Mouse (Mus musculus) limb, embryonic 14.5 days (tissue): ENCODE measurements at regions not wholly inside any gene's neighbourhood (a gene's known extent, or its start where the extent isn't known, plus 50 kb on each side); places are given as distances from the start of the nearest gene placed in this dataset.

Experiments used
- ATAC-seq: fragments of 200-750 bp; cut with Nextera tagmentation; 2 replicates; pipeline ENCODE4 v1.8.0; 2017; ENCODE audit warnings: low read depth, moderate number of reproducible peaks, moderate TSS enrichment; ENCODE audit not compliant: low FRiP score
- DNase-seq: peaks from one replicate; pipeline ENCODE4 v3.0.0-alpha.2; 2015; ENCODE audit warnings: low spot score
- H3K27ac ChIP-seq: fragments of 300-500 bp; sonication (generic); replicated peaks from 2 replicates; pipeline ENCODE4 v1.5.1; 2014; ENCODE audit warnings: low read depth, mild to moderate bottlenecking, low read length, moderate library complexity, mixed read lengths
- H3K27me3 ChIP-seq: fragments of 300-500 bp; sonication (generic); 2 replicates; pipeline ENCODE4 v1.6.1; 2014; ENCODE audit warnings: low read length, mixed read lengths; ENCODE audit not compliant: control insufficient read depth, insufficient read depth
- H3K36me3 ChIP-seq: fragments of 300-500 bp; sonication (generic); 2 replicates; pipeline ENCODE4 v1.6.1; 2014; ENCODE audit warnings: mild to moderate bottlenecking, low read length, moderate library complexity, mixed read lengths; ENCODE audit not compliant: control insufficient read depth, insufficient read depth
- H3K4me1 ChIP-seq: fragments of 300-500 bp; sonication (generic); 2 replicates; pipeline ENCODE4 v1.6.1; 2014; ENCODE audit warnings: antibody characterized with exemption, low read length, mixed read lengths; ENCODE audit not compliant: control insufficient read depth, insufficient read depth
- H3K4me2 ChIP-seq: fragments of 300-500 bp; sonication (generic); replicated peaks from 2 replicates; pipeline ENCODE4 v1.6.1; 2014; ENCODE audit warnings: low read depth, mild to moderate bottlenecking, low read length, moderate library complexity; ENCODE audit not compliant: severe bottlenecking
- H3K4me3 ChIP-seq: fragments of 300-500 bp; sonication (generic); replicated peaks from 2 replicates; pipeline ENCODE4 v1.5.1; 2014; ENCODE audit warnings: low read length
- H3K9ac ChIP-seq: fragments of 300-500 bp; sonication (generic); 2 replicates; pipeline ENCODE4 v1.6.1; 2014; ENCODE audit warnings: mild to moderate bottlenecking, low read depth, low read length, moderate library complexity; ENCODE audit not compliant: severe bottlenecking
- H3K9me3 ChIP-seq: fragments of 300-500 bp; sonication (generic); 2 replicates; pipeline ENCODE4 v1.6.1; 2016; ENCODE audit warnings: low read length; ENCODE audit not compliant: control insufficient read depth
- POLR2A ChIP-seq: fragments of 200-500 bp; IDR thresholded peaks from 2 replicates; pipeline ENCODE4 v1.8.0; 2012; ENCODE audit warnings: inconsistent platforms, mild to moderate bottlenecking, moderate library complexity, borderline replicate concordance; ENCODE audit not compliant: insufficient read depth, insufficient read length; ENCODE audit errors: extremely low read depth
- WGBS: fragments of 180-500 bp; shearing (Covaris S2); extraction: QIAGEN DNeasy Blood & Tissue Kit; methylation state at CpG from one replicate; pipeline ENCODE4 v1.1.7; 2014; 5-methylcytosine and 5-hydroxymethylcytosine counted together

DNA sequence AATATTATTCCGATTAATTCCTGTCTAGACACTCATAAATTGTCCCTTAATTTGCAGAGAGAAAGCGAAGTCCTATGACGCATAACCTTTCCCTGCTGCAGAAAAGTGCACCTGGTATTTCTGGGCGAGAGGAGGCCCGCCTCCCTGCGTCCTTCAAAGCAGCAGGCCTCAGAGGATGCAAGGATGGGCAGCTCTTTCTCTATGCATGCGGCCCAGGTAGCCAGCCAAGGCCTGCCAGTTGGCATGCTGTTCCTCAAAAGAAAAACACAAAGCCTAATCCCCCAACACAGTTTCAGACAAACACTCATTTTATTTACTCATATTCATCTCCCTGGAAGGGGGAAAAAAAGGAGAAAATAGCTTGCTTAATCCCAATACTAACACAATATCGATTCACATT lies 308.2 kb downstream of the Gm10295 start:
- H3K27me3 ChIP-seq: no peaks in the 10 kb centered on the region
- no peaks in the 10 kb centered on the region for H3K9me3 ChIP-seq
- H3K36me3 ChIP-seq: no peaks in the 10 kb centered on the region
- no peak for TF ChIP-seq POLR2A
- DNase-seq (no peak), ATAC-seq (no peak)
- no peak overlapping the region for H3K4me3 ChIP-seq
- no peak overlapping the region for H3K9ac ChIP-seq
- no peak overlapping the region for H3K4me2 ChIP-seq
- H3K27ac ChIP-seq: no peak overlapping the region
- peaks cover 9% of the 10 kb centered on the region for H3K4me1 ChIP-seq
- WGBS: 49% methylated on average over 8 of the region's 8 CpGs

DNA sequence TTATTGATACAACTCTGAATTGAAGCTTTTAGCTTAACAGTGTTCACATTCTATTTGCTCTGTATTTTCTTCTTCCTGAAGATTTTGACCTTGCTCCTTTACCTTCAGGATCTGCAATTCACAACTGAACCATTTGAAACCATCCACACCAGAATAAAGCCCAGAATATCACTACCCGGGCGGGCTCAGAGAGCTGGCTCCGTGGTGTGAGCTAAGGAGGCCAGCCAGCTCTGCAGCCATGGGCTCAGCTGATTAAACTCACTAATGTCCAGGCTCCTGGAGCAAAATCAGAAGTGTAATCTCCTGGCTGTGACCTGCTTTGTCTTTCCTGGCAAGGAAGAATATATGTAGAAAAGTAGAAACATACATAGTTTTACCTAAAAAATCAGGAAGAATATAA lies 309.9 kb downstream of the Gm10295 start:
- 81% methylated on average over 3 of the region's 3 CpGs for WGBS
- Histone ChIP-seq H3K27ac (no peak overlapping the region), H3K4me3 (no peak overlapping the region), H3K4me1 (peaks cover 3% of the 10 kb centered on the region; the same call in 1 of the 2 replicates), H3K9me3 (no peaks in the 10 kb centered on the region), H3K36me3 (no peaks in the 10 kb centered on the region), H3K27me3 (no peaks in the 10 kb centered on the region), H3K9ac (no peak overlapping the region), H3K4me2 (no peak overlapping the region)
- no peak for DNase-seq
- ATAC-seq: no peak
- no peak for TF ChIP-seq POLR2A

DNA sequence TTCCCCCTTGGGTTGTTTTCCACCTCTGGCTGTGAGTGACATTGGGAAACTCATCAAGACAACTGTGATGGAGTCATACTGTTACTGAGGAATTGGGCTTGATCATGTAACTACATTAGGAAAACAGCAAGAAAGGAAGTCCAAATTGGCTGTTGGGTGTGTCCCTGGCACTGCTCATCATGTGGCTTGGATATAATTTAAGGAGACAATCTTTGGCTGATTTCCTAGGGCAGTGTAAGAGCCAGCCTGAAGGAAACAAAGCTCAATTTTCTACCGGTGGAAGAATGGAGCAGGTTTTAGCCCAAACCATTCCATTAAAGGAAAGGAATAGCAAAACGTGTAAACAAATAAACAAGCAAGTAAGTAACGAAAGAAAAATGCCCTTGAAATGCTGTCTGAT lies 310.4 kb downstream of the Gm10295 start:
- Histone ChIP-seq H3K27ac (no peak overlapping the region), H3K4me1 (peaks cover 3% of the 10 kb centered on the region; the same call in 1 of the 2 replicates), H3K9me3 (no peaks in the 10 kb centered on the region), H3K4me3 (no peak overlapping the region), H3K36me3 (no peaks in the 10 kb centered on the region), H3K27me3 (no peaks in the 10 kb centered on the region), H3K4me2 (no peak overlapping the region), H3K9ac (no peak overlapping the region)
- no peak for TF ChIP-seq POLR2A
- ATAC-seq (no peak), DNase-seq (no peak)
- 77% methylated on average over 3 of the region's 3 CpGs for WGBS

DNA sequence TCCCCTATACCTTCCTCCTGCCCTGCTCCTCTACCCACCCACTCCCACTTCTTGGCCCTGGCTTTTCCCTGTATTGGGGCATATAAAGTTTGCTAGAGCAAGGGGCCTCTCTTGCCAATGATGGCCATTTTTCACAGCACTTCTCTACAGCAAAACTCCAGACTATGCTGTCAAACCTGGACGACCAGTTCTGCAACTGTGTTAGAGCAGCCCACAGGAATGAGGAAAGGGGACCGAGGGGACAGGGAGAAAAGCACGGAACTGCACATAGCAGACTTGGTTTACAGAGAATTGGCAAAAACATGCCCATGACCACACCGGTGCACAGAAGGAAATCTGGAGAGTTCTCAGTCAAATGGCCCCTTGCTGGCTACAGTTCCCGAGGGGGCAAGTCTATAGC lies 312.7 kb downstream of the Gm10295 start:
- no peaks in the 10 kb centered on the region for H3K27me3 ChIP-seq
- H3K27ac ChIP-seq: no peak overlapping the region
- no peak overlapping the region for H3K4me3 ChIP-seq
- no peaks in the 10 kb centered on the region for H3K4me1 ChIP-seq
- 61% methylated on average over 5 of the region's 5 CpGs for WGBS
- TF ChIP-seq POLR2A: no peak
- no peak for DNase-seq
- H3K4me2 ChIP-seq: no peak overlapping the region
- ATAC-seq: no peak
- H3K36me3 ChIP-seq: no peaks in the 10 kb centered on the region
- H3K9ac ChIP-seq: no peak overlapping the region
- no peaks in the 10 kb centered on the region for H3K9me3 ChIP-seq

DNA sequence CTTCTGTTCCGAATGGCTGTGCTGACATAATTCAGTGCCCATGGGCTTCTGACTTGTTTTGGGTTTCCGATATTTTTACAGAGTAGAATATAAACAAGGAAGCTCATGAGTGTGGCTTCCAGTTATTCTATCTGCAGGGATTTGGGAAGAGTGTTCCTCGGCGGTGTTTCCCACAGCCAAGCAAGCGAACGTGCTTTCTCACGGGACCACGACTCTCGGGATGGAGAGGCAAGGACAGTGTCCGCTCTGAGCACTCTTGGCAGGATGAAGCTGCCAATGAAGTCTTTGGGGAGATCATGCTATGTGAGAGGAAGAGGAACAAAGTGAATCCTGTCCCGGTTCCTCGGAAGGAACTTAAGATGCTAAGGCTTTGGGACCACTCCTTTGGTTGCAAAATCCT lies 318.2 kb downstream of the Gm10295 start:
- DNase-seq (no peak), ATAC-seq (no peak)
- WGBS: 70% methylated on average over 12 of the region's 12 CpGs
- TF ChIP-seq POLR2A: no peak
- H3K27me3 ChIP-seq: no peaks in the 10 kb centered on the region
- H3K27ac ChIP-seq: no peak overlapping the region
- no peaks in the 10 kb centered on the region for H3K36me3 ChIP-seq
- no peak overlapping the region for H3K4me2 ChIP-seq
- H3K9me3 ChIP-seq: no peaks in the 10 kb centered on the region
- H3K4me3 ChIP-seq: no peak overlapping the region
- H3K4me1 ChIP-seq: no peaks in the 10 kb centered on the region
- H3K9ac ChIP-seq: no peak overlapping the region
